Mouse (Mus musculus): ENCODE data around the gene Thbs3.
"Not testable (repeated sequence)": the region's sequence is repeated elsewhere in the genome, so short reads cannot be mapped to it uniquely, and the experiment has no call there.

The Thbs3 gene

GRCm38 (mm10) chr3:89199839-89200238, 15.1 kb upstream of the Thbs3 start:
- no peak for DNase-seq

- DNase-seq, result peak; percentile 85 to 86
Observed at GRCm38 (mm10) chr3:89202253-89203141, 12.5 kb upstream of the Thbs3 start, which contains the start of gene Gba. TSS of gene Gba (plus strand) at chr3:89202928.

GRCm38 (mm10) chr3:89203142-89203514, 11.9 kb upstream of the Thbs3 start:
- DNase-seq, result no peak

GRCm38 (mm10) chr3:89206079-89206478, 8.9 kb upstream of the Thbs3 start:
- DNase-seq, result no peak

- DNase-seq, result no peak
Observed at GRCm38 (mm10) chr3:89206695-89207094, 8.3 kb upstream of the Thbs3 start.

- DNase-seq, result no peak
Observed at GRCm38 (mm10) chr3:89208075-89208657, 6.8 kb upstream of the Thbs3 start.

GRCm38 (mm10) chr3:89208736-89209135, 6.2 kb upstream of the Thbs3 start:
- DNase-seq, result no peak

GRCm38 (mm10) chr3:89209731-89210130, 5.2 kb upstream of the Thbs3 start:
- no peak for DNase-seq

- DNase-seq, result peak in 1 of 2 experiments; percentile 34
Observed at GRCm38 (mm10) chr3:89210162-89210561, 4.8 kb upstream of the Thbs3 start.

- DNase-seq, result no peak
Observed at GRCm38 (mm10) chr3:89210731-89211130, 4.2 kb upstream of the Thbs3 start.

- DNase-seq, result peak; percentile 94 to 96
Observed at GRCm38 (mm10) chr3:89213803-89214530, 1.0 kb upstream of the Thbs3 start.

GRCm38 (mm10) chr3:89215853-89216252, 873 bp downstream of the Thbs3 start:
- peak; percentile 82 to 88 for DNase-seq

GRCm38 (mm10) chr3:89216407-89216806, 1.4 kb downstream of the Thbs3 start:
- DNase-seq, result not testable (repeated sequence)

- peak; percentile 74 to 83 for DNase-seq
Observed at GRCm38 (mm10) chr3:89218271-89218670, 3.3 kb downstream of the Thbs3 start.

- DNase-seq, result no peak
Observed at GRCm38 (mm10) chr3:89219546-89219945, 4.6 kb downstream of the Thbs3 start.

GRCm38 (mm10) chr3:89221167-89221566, 6.2 kb downstream of the Thbs3 start:
- no peak for DNase-seq

GRCm38 (mm10) chr3:89224796-89225195, 9.8 kb downstream of the Thbs3 start:
- no peak for DNase-seq

- DNase-seq, result no peak
Observed at GRCm38 (mm10) chr3:89225321-89225815, 10.4 kb downstream of the Thbs3 start.

GRCm38 (mm10) chr3:89225918-89226317, 10.9 kb downstream of the Thbs3 start:
- DNase-seq, result no peak

- no peak for DNase-seq
Observed at GRCm38 (mm10) chr3:89226361-89226760, 11.4 kb downstream of the Thbs3 start.

GRCm38 (mm10) chr3:89226900-89227299, 11.9 kb downstream of the Thbs3 start, which contains the start of gene Mtx1:
TSS of gene Mtx1 (minus strand) at chr3:89227088.
- DNase-seq, result no peak

GRCm38 (mm10) chr3:89227307-89228179, 12.6 kb downstream of the Thbs3 start:
- peak; percentile 94 to 96 for DNase-seq
